Mouse (Mus musculus) myocyte (in vitro differentiated cells): ENCODE data around the gene Vmn1r1.

Source experiments
- POLR2A ChIP-seq: IDR thresholded peaks from one replicate; pipeline ENCODE4 v1.6.1; 2011; ENCODE audit warnings: low read depth, mild to moderate bottlenecking, control low read depth, moderate library complexity; ENCODE audit not compliant: insufficient read length
- POLR2AphosphoS2 ChIP-seq: IDR thresholded peaks from one replicate; pipeline ENCODE4 v1.6.1; 2011; ENCODE audit warnings: low read depth, control low read depth; ENCODE audit not compliant: insufficient read length
- TCF3 ChIP-seq: IDR thresholded peaks from one replicate; pipeline ENCODE4 v1.6.1; 2011; ENCODE audit warnings: low read depth, control low read depth; ENCODE audit not compliant: insufficient read length

GRCm38 (mm10) chr1:182210322-182210721 is 46.0 kb upstream of the Vmn1r1 start:
- TF ChIP-seq TCF3 (no peak), POLR2A (no peak), POLR2AphosphoS2 (no peak)
